Mouse (Mus musculus) cerebellum, adult 11-12 months (tissue): ENCODE measurements around the gene Kcnh4.
A peak's percentile ranks its signal among the peaks of the same experiment; 100 is the strongest.

Experiments
- DNase-seq: peaks from one replicate; pipeline ENCODE4 v3.0.0; 2022

Kcnh4 gene

DNA sequence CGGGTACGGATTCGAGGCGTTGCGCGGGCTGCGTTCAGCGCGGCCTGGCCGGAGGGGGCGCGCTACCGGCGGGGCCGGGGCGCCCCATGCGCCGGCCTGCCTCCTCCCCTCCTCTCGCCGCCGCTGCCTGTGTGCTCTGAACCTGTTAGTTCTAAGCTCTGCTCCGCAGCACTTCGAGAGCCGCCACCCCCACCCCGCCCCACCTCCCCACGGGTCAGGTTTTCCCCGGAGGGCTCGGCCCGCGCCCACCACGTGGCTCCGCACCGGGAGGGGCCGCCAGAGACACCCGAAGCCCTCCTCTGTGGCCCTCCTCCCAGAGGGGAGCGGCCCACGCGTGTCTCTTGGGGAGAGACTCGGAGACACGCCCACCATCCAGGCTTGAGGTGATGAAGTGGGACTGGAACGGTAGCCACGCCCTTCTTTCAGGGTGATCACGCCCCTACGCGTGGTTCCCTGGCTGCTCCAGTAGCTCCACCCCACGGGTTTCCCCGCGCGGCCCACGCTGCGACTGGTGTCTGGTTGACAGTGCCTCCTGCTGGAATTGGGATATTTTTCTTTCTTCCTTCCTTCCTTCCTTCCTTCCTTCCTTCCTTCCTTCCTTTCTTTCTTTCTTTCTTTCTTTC is at the start of gene Kcnh4:
Gene Kcnh4, minus strand, starts transcription at position 332 of the 623 bp plus-strand sequence.
- peak; percentile 60 for DNase-seq

DNA sequence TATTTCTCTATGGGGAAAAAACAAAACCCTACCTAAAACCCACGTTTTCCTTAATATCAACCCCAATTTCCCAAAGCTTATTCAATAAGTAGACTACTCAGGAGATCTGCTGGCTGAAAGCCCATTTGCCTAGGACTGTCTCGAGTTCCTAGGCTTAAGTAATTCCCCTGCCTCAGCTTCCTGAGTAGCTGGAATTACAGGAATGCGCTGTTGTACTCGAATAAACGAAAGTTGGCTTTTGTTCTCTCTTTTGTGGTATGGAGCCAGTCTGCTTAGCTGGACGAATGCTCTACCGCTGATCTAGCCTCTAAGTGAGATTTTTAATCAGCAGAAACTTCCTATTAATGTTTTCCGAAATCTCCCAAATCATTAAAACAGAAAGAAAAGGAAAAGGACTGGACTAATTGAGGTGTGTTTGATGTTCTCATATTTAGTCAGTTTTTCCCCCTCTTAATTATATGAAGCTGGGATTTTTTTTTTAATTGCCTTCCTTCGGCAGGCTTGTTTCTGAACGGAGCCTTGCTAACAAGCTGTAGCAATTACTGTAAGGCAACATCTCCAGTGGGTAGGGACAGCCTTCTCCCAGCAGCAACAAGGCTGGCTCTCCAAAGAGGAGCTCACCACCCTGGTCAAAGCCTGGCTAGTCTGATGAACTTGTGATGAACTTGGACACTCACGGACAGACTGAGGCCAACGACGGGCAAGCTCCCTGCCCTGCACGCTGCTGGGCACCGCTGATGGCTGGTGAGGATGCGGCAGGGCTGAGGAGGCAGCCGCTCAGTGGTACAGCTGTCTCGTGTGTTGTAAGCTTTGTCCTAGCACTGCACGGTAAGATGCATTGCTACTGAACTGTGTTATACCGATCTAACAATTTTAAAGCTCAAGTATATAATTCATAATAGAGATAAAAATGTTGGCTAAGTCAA is 46.9 kb upstream of the Kcnh4 start:
- DNase-seq = no peak

DNA sequence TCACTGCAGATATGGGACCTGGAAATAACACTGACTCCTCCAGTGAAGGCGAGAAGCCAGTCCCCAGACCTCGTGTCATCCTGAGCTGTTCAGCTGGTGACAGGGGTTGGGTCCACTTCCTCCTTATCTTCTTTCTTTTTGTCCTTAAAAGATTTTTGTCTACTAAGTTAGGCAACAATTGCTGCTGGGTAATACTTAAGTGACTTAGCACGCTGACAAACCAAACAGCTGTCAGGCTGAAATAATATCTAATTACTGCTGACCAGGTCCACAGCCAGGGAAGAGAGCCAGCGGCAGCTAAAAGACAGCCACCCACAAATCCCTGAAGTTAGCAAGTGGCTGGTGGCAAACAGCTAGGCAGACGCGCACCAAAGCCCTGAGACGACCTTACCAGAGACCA is 45.8 kb upstream of the Kcnh4 start:
- no peak for DNase-seq

DNA sequence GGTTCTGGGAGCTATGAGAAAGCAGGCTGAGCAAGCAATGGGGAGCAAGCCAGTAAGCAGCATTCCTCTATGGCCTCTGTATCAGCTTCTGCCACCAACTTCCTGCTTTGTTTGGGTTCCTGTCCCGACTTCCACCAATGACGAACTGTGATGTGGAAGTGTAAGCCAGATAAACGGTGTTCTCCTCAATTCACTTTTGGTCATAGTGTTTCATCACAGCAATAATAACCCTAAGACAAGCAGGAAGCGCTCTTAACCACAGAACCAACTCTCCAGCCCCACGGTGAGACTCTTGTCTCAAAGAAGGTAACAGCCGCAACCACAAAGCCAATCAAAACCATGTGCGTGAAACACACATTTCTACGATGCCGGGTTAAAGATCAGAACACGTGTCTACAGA is 44.7 kb upstream of the Kcnh4 start:
- DNase-seq = no peak

DNA sequence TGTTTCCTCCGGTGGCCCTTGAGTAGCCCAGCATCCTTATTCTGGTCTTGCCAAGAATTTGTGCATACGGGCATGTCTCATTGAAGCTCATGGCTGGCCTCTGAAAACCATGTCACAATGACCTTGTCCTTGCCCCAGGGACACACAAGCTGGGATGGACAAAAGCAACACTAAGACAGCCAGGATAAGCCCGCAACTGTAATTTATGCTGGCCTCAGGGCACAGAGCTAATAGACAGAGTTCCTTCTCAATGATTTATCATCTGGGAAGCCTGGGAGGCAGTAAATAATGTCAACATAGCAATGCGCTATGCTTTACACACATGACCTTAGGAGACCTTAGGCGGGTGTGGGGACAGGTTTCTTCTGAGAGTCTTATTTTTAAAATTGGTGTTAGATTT is 39.7 kb upstream of the Kcnh4 start:
- DNase-seq = no peak

DNA sequence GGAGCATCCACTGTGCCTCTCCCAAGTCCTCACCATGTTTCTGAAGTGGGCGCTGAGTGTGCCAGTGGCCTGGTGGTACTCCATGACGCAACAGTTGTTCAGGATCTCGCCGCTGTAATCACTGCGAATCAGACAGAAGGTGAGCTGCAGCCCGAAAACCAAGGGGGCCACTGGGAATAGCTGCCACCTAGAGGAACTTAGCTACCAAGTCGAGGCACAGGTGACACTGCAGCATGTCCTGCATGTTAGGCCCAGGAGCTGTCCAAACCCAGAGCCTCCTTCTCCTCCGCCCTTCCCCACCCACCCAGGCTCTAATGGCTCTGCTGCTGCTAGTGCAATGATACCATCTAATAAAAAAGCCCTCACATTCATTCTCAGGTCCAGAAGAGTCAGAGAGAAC is 36.8 kb upstream of the Kcnh4 start:
- no peak for DNase-seq

DNA sequence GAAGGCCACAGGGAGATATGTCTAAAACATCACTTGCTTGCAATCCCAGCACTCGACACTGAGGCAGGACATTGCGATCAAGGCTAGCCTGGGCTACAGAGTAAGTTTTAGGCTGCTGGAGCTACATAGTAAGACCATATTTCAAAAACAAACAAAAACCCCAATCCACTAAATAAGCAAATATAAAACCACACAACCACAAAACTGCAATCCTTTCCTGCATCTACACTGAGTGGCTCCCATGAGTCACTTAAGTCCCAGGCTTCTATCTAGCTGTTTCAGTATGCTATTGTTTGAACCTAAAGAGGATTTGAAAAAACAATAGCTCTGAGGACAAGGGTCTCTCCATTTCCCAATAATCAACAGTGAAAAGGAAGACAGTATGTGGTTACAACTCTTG is 35.6 kb upstream of the Kcnh4 start:
- no peak for DNase-seq

DNA sequence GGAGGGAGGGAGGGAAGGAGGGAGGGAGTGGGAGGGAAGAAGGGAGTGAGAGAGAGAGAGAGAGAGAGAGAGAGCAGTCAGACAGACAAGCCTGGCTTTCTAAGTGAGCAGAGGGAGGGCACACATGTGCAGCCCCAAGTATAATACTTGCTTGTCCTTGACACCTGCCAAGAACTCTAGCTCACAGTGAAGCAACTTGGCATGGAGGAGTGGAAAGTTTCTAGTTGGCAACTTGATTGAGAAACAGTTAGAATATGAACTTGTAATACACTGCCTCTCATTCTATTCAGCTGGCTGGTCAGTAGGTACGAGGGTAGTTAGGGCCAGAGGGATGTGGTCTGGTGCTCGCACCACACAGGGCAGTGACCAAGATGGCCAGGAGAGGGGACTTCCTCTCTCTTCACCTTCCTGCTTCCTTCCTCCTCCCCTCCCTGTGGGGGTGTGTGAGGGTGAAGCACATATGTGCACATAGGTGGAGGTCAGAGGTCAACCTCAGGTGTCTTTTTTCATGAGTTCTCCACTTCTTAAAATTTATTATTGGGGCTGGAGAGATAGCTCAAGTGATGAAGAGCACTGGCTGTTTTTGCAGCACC is 31.8 kb upstream of the Kcnh4 start:
- DNase-seq = no peak

DNA sequence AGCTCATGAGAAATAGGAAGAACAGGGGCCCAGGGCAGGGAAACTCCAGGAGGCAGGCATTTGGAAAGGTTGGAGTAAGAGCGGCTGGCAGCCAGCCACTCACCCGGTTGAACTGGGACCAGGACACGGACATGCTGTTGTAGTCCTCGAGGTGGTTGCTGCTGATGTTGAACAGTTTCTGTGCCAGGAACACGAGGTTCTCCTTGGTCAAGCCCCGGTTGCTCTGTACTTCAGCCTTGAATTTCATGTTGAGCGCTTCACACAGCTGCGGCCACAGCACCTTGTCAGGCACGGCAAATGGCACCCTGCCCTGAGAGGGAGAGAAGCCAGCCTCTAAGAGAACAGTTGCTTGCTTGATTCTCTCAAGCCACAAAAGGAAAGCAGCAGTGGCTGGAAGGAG is 30.9 kb upstream of the Kcnh4 start:
- peak; percentile 70 for DNase-seq

DNA sequence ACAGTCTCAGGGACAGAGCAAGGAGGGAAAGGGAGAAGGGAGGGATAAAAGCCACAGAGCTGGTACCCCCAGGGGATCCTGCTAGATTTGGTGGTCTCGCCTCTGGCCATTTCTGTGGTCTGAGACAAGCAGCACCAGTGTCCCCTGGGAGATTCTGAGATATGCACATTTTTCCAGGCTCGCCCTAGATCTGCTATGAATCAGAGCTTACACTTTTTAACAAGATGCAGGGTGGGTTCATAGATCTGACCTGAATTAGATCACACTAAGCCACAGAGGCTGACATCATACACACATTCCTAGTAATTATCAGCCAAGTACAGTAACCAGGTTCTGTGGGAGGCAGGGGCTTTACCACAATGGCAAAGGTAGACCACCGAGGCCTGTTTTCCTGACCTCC is 30.0 kb upstream of the Kcnh4 start:
- no peak for DNase-seq

DNA sequence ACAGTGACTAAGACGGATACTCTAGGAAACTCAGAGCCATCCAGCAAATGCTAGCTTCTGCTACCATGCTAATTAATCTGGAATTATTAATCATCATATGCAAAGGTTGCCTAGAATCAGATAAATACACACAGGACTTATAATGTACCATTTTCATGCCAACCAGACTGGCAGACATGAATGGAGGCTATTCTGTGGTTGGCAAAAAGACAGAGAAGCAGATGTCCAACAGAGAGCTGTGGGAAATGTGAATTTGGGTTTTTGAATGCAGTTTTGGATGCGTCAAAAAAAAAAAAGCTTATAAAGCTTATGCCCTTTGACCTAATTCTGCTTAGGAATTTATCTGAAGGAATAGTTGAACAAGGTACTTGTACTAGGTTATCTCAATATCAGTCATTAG is 26.0 kb upstream of the Kcnh4 start:
- no peak for DNase-seq

DNA sequence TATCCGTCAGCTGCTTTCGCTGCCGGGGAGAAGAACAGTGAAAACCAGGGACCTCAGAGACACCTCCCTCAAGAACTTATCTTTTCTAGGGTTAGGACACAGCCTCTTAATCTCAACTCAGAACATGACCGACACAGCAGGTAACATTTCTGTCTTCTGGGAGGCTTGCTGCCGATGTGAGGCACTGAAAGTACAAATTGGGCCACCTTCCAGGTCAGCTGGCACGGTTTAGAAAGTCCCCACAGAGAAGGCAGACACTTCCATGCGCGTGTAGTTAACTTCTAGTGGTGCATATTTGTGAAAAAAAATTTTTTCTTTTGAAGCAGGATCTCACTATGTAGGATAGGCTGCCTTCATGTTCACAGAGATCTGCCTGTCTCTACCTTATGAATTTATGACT is 24.5 kb upstream of the Kcnh4 start:
- no peak for DNase-seq

DNA sequence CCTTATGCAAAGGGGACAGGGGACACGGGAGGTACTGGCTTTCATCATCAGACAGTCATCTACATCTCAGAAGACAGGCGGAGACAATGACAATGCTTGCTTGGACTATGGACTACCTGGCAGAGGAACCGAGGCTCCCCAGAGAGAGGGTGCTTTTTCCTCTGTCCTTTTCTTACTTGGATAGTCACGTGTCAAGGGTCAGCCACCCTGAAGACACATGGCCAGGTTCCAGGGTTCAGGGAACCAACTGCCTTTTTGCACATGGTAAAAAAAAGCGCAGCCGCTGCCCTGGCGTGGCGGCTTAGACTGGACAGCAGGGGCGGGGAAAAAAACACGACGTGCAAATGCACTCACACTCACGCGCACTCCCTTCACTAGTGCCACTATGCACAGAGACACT is 22.8 kb upstream of the Kcnh4 start:
- no peak for DNase-seq

DNA sequence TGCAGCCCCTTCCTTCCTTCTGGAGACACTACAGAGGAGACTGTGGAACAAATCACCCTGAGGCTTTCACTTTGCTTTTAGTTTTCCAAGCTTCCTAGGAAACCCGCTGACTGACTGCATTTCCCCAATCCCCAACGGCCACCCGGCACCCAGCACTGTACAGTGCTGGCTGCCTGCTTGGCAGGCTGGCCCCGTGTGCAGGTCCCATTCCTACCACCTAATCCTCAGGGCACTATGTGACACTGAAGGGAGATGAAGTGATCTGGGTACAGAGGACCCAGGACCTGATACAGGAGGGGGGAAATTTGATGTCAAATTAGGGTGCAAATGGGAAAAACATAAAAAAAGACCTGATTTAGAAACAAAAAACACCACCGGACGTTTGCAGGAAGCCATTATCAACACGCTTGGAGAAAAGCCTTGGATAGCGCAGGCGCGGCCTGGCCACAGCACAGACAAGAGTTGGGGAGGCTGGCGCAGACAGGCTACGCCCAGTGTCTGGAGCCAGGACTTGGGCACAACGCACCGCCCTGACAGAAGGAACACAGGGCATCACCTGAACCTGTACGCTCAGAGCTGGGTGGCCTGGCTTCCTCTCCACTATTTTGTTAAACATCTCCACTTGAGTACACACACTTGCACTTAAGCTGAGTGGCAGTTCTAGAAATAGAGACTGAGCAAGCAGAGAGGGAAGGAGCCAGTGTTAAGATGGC is 22.2 kb upstream of the Kcnh4 start:
- no peak for DNase-seq

DNA sequence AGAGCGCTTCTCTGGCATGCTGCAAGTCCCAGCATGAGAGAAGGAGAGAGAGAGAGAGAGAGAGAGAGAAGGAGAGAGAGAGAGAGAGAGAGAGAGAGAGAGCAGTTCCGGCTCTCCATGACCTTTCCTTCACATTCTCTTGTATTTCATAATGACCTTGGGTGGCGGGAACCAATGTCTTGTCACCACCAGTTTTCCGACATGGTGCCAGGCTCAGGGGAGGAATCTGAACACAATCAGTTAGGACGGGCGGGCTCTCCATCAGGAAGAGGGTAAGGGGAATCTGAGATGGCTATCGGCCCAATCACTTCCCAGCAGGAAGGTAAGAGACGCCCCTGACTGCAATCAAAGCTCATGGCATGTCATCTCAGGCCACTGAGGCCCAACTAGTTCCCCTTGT is 20.5 kb upstream of the Kcnh4 start:
- DNase-seq = no peak

DNA sequence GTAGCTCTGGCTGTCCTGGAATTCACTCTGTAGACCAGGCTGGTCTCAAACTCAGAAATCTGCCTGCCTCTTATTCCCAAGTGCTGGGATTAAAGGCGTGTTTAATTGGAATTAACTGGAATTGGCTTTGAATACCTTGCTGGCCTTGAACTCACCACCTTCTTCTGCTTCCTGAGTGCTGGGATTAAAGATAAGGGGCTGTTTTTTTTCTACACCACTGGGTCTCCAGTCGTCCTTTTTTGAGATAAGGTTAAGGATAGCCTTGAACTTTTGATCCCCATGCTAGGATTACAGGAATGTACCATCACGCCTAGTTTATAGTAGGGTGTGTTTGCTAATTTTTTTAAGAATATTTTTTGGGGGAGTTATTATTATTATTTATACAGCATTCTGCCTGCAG is 18.3 kb upstream of the Kcnh4 start:
- DNase-seq = no peak

DNA sequence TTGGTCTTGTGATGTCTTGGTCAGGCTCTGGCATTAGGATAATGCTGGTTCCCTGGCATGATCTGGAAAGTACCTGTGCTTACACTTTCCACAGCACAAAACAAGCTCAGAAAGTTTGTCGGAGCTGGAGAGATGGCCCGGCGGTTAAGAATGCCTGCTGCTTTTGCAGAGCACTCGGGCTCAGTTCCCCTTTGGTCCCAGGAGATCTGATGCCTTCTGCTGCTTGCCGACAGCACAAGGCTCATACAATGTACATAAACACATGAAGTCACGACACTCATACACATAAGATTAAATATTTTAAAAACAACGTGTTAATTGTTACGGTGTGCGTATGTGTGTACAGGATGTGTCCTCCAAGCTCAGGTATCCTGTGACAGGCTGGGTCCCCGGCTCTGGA is 16.2 kb upstream of the Kcnh4 start:
- DNase-seq = no peak

DNA sequence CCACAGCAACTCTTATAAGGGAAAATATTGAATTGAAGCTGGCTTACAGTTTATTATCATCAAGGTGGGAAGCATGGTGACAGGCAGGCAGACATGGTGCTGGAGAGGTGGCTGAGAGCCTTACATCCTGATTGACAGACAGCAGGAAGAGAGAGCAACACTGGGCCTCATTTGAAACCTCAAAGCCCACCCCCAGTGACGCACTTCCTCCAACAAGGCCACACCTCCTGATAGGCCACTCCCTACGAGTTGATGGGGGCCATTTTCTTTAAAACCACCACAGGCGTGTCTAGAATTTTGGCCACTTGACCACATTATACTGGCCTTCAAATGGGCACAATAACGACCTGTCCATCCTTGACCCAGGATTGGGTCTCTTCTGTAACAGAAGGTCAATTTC is 14.5 kb upstream of the Kcnh4 start:
- no peak for DNase-seq

DNA sequence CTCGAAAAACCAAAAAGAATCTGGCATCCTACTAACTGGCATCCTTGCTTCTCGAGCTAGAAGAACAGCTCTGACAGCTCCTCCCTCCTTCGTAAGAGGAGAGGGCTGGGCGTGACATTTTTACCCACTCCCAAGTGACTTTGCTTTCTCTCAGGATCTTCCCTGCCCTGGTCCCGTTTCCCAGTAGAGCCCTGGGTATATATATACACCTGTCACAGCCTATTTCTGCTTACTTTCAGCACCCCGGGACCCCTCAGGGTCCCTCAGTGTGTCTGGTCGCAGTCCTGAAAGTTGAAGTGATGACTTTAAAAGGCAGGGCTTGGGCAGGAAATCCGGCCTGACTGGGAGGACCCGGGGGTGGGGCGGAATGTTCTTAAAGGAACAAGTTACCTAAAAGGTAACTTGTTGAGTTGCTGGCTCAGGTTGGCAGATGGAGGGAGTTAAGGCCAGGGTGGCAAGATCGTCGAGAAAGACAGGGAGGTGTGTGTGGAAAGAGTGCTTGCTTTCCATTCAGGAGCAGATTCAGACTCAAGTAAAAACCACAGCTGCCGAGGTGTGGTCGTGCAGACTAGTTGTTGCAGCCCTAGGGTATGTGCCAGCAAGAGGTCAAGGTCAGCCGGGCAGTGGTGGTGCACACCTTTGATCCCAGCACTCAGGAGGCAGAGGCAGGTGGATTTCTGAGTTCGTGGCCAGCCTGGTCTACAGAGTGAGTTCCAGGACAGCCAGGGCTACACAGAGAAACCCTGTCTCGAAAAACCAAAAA is 11.1 kb upstream of the Kcnh4 start, which contains the start of gene Ghdc:
Gene Ghdc, minus strand, starts transcription at position 312 of the 763 bp plus-strand sequence.
- DNase-seq = peak; percentile 64

DNA sequence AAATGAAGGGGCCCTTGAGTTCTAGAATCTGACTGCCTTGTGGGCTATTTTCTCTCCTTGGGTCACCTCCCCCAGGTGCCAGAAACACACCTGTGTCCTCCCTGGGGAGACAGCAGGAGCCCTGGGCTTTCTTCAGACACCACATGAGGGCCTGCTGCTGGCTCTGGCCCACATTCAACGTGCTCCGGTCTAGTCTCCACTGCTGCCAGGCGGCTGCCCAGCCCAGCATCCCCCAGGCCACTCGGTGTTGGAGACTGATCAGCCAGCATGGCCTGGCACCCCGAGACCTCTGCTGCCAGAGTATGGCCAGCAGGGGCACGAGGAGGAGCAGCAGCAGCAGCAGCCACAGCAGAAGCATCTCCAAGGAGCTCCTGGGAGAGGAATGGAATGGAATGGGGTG is 10.2 kb upstream of the Kcnh4 start:
- DNase-seq = no peak

DNA sequence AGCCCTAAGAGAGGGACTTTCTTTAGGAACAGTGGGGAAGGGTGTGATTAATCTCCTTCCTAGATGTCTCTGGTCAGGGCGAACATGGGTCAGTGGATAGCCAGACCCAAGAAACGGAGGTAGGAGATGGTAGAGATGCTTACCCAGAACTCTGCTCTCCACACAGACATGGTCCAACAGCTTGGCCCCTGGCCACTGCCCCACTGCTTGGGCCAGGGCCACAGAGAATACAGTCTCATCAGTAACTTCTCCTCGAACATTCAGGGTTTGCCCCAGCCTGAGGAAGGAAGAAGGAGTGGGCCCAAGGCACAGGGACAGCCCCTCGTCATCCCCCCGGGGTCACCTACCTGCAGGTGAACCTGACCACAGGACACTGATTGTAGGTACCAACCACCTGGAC is 8.1 kb upstream of the Kcnh4 start:
- no peak for DNase-seq

DNA sequence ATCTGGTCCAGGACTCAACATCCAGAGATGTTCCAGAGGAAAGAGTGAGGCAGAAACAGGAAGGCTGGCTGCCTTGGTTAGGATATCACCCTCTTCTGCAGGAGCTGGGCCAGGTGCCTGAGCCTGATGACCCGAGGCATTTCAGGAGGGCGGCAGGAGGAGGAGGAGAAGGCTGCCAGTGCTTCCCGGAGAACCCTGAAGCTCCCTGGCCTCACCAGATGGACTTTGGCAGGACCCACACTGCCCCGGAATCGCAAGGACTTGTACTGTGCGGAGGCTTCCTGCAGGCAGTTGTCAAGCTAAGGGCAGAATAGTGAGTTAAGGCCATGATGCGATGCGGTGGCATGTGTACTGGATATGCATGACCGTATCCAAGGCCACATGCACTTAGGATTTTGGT is 7.0 kb upstream of the Kcnh4 start:
- DNase-seq = no peak

DNA sequence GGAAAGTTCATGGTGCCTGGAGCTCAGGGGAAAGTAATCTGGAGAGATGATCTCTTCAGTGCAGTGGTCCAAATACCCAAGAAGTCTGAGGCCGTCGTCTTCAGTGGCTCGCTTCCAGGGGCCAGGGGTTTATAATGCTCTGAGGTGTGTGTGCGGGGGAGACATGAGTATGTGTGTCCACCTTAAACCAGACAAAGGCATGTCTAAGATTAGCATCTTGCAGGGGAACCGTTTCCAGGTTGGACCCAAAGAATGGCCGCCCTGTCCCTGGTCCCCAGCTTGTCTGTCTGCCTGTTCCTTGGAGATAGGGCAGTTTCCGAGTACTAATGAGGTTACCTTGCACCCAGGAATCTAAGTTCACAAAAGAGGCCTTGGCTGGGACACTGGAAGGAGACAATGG is 3.1 kb upstream of the Kcnh4 start, which contains the start of gene Hcrt:
Gene Hcrt, minus strand, starts transcription at position 101 of the 400 bp plus-strand sequence.
- no peak for DNase-seq
